Mouse (Mus musculus) CD4-positive helper T cell, adult 2 months (primary cell): ENCODE results near the gene Ell.

Experiments used
- DNase-seq: peaks from one replicate; pipeline ENCODE4 v3.0.0-alpha.2; 2012; ENCODE audit warnings: low read depth, missing footprints, low spot score

Ell gene

DNA sequence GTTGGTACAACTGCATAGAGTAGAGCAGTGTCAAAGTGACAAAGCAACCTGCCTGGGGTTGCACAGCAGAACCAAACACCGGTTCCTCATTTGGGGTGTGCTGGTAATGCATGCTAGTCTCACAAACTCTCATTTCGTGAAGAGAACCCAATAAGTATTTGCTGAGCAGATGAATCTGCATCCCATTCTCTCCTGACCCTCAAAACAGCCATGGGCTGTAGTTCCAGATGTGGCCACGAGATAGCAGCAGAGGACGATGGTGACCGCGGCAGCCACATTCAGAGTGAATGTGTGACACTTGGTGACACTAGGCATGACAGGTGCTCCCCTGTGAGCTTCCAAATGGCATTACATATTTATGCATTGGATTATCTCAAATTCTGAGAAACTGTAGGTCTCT is 72.6 kb downstream of the Ell start:
- DNase-seq = peak; percentile 90

DNA sequence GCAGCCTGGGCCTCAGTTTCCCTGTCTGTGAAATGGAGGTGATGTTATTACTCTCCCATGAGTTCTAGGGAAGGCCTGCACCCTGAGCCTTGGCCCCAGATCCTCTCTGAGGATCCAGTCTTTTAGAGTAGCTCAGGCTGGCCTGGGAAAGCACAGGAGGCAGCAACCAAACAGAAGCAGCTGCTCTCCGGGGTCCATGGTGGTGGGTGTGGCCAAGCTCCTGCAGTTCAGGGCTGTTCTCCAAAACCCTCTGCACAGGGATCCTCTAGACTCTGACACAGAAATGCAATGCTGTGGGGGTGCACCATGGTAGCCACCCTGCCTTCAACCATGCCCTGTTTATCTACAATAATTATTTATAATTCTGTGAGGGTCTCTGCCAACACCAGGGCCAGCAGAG is 74.5 kb downstream of the Ell start:
- DNase-seq = no peak

DNA sequence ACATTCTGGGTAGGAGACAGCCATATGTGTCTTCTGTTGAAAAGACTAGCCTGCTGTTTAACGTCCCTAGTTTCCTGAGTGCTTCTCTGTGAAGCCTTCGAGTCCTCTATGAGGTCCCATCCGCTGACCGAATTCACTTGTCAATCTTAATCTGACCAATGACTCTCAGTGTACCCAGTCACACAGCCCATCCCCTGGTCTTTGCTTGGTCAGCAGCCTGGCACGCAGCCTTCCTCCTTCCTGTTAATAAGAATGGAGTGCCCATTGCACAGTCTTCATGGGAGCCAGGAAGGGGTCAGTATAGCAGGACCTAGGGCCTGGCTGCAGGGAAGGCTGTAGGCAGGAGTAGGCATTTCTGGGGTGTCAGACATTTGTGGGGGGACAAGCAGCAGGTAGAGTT is 75.2 kb downstream of the Ell start:
- DNase-seq = no peak

DNA sequence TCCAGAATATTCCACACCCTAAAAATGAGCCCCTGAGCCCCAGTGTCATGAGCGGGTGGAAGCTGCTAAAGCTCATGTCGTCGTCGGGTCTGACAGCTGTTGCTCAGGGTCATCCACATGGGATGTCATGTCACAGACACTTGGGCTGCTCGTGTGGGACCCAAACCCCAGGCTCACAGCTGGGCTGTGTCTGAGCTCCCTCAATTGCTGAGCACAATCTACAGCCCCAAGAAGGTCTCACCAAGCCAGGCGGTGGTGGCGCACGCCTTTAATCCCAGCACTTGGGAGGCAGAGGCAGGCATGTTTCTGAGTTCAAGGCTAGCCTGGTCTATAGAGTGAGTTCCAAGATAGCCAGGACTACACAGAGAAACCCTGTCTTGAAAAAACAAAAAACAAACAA is 76.0 kb downstream of the Ell start:
- no peak for DNase-seq

DNA sequence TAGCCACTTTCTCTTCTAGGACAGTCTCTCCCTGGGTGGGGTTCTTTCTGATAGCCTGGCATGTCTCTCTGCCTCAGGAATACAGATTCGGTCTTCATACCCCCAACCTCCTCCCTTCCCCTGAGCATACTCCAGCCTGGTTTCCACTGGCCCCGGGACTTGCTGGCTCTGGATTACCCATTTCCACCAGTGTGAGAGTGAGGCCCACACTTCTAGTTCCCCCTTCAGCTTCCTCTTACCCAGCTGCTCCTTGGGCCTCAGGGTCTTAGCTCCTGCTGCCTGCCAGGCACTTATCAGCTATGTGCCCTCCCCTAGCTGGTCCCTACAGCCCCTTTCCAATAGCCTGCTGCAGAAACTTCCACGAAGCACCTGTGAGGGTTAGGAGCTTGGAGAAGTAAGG is 76.6 kb downstream of the Ell start, which contains the start of gene Lrrc25:
TSS of gene Lrrc25 (plus strand) at position 262 of the 400 bp plus-strand sequence.
- no peak for DNase-seq

DNA sequence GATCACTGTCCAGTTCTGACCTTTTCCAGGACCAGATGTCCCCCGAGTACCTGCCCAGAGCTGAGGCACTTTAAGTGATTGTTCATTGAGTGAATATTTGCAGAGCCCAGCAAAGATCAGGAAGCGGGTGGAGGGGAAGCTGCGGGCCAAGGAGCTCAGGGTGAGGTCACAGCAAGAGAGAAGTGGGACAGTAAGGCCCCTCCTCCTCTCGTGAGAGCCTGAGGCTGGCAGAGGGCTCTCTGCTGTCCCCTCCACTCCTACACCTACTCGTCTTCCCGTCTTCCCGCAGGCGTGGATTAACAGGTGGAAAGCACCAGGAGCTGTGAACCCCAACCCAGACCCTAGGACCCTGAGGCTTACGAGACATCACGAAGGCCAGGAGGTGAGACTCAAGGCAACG is 77.4 kb downstream of the Ell start:
- no peak for DNase-seq

DNA sequence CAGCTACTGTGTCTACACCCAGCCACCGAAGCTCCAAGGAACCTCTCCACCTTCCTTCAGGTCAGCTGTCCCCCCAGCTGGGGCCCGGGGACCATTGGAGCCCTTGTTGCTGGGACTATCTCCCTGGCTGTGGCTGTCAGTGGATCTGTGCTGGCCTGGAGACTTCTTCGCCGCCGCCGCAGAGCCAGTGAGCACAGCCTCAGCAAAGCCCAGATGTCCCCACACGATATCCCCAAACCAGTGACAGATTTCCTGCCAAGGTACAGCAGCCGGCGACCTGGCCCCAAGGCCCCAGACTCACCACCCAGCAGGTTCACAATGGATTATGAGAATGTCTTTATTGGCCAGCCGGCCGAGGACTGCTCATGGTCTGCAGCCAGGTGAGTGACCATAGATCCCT is 78.7 kb downstream of the Ell start:
- DNase-seq = no peak

DNA sequence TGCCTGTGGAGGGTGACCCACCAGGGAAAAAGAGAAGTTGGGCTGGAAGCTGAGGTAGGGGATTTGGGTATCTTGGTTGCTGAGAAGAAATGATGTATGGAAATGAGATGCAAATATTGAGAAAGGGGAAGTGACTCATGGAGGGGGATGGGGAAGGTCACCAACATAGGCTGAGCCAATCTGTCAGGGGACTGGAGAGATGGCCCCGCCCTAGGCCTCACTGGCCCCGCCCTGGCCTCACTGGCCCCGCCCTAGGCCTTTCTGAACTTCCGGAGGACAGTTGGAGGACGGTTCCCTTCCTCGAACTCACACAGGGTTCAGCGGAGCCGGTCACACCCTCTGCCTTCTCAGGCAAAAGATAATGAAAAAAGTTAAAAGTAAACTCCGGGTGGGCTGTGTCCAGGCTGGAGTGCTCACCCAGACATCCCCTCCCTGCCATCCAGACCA is 79.7 kb downstream of the Ell start:
- peak; percentile 55 for DNase-seq

DNA sequence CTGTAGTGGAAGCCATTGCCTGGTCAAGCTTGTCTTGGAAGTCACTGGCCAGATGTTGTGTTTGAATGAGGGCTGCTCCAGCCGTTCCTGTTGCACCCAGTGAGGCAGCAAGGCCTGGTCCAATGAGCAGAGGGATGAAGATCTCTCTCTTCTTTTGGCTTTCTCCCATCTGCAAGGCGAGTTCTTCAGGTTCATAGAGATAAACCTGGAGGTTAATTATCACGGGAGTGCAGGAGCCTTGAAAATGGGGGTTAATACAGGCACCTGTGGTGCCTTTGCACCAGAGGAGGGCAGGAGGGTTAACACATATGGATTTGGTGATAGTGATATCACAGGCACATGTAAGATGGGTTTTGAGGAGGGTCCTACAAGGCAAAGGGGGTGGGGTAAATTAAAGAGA is 83.0 kb downstream of the Ell start:
- no peak for DNase-seq

DNA sequence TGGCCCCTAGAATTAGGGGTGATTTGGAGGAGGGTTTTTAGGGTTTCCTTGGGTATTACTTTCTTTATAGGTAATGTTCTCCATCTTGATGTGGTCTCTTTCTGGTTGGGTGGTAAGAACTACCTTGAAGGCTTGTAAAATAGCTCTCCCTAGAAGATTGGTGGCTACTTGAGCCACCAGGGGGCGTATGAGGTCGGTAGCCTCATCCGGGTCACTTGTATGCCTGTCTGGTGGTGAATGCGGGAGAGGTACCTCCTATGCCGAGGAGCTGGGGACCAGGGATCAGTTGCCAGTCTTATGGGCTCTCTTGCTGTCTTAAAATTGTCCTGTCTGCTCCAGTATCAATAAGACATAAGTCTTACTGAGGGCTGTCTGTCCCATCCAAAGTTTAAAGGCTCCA is 85.8 kb downstream of the Ell start:
- peak; percentile 72 for DNase-seq

DNA sequence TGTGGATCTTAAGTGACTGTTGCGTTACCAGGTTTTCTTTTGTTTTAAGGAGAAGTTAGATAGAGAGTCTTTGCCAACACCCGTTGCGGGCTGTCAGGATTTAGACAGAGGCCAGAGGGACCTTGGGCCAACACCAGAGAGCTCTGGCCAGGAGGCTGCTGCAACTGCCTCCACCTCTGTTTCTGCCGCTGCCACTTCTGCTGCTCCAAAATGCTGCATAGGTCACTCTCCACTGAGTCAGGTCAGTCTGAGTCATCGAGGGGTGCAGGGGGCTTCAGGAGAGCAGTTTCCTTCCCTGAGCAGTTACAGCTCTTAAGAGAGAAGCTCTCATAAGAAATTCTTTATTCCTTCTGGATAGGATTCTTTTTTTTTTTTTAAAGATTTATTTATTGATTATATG is 87.8 kb downstream of the Ell start:
- no peak for DNase-seq

DNA sequence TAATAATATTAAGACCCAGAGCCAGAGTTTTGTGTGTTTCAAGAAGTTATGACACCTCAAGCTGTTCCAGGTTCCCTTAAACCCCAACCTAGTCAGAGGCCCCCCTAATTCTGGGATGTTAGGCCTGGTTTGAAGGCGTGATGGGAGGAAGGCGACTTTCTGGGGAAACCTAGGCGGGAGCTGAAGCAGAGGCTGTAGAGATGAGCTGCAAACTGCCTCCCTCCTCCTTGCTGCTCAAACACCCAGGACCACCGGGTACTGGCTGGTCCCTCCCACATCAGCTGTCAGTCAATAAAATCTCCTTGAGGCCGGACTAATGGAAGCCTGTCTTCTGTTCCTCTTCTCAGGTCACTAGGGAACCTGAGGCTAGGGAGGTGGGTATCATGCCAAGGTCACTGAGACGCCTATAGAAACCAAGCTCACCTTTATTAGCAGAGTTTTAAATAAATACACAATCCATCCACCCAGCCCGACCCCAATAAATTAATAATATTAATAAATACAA is 89.8 kb downstream of the Ell start:
- no peak for DNase-seq

DNA sequence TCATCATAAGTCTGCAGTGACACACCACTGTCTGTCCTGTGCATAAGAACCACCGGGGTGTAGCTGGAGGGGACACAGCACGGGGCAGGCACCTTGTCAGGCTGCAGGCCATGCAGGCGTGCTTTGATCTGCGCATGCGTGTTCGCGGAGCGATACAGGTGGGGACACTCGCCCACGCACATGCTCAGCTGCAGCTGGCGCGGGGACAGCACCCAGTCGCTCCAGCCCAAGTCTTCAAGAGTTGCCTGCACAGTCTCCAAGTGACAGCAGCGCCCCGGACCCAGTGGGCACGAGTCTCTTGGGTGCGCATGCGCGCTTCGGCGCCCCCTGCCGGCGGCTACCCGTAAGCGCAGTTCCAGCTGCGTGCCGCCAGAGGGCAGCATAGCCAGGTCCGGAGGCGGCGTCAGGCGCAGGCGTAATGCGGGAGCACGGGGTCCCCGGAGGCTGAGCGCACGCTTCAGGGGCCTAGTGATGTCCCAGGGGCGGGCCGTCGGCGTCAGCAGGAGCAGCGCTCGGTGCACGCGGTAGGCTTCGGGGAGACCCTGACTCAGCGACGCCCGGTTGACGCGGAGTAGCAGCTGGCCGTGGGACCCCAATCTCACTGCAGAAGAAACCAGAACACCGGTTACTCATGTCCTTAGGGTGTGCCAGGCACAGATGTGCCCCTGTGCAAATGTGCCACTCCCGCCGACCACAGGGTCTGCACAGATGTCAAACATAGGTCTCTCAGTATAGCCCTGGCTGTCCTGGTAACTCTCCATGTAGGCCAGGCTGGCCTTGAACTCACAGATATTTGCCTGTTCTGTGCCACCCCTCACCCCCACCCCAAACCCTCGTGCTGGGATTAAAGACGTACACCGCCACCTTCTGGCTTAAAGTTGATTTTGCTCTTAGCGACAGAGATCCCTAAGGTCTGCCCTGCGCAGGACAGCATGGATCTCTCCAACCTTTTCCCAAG is 90.6 kb downstream of the Ell start:
- DNase-seq = peak; percentile 94

DNA sequence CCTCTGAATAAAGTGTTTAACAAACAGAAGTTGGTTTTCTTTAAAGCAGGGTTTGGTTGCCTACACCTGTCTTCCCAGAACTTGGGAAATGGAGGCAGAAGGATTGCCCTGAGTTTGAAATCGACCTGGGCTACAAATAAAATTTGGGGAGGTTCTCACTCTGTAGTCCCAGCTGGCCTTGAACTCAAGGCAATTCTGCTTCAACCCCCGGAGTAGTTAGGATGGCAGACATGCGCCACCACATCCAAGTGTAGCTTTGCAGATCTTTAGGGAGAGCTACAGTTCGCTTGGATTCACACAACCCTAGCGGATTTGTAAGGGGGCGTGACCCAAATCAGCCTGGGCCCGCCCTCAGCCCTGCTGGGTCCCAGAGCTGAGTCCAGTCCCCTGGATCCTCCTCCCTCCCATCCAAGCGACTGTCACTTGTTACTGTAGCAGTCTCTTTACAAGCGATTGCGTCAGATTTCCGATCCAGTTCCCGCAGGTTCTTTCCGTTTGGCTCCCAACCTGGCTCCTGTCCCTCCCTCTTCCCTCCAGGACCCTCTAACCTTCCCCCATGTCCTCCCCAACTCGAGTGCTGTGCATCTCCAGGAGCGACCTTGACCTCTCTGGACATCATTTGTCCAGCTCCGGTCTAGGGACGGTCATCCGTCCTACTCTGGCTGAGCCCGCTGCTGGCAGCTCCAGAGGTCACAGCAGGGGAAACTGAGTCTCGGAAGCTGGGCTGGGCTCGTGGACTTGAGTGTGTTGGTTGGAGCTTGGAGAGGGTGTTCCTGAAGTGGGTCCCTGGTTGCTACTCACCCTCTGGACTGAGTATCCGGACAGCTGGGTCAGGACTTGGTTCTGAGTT is 91.5 kb downstream of the Ell start:
- peak; percentile 35 for DNase-seq

DNA sequence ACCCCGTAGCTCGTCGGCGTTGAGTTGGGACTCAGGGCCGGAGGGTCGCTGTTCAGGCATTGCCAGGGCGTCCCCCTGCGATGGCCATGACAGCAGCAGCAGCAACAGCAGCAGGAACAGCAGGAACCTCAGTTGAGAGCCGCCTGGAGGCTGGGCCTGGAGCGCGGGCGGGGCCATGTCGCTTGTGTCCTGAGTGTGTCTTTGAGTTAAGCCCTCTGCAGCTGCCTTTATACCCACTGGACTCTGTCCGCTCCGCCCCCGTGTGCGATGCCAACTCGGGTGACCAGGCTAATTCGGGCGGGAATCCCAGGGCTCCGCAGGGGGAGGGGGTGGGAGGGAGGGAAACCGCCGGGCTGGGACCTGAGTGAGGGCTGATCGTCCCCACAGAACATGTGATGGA is 92.2 kb downstream of the Ell start:
- DNase-seq = no peak

DNA sequence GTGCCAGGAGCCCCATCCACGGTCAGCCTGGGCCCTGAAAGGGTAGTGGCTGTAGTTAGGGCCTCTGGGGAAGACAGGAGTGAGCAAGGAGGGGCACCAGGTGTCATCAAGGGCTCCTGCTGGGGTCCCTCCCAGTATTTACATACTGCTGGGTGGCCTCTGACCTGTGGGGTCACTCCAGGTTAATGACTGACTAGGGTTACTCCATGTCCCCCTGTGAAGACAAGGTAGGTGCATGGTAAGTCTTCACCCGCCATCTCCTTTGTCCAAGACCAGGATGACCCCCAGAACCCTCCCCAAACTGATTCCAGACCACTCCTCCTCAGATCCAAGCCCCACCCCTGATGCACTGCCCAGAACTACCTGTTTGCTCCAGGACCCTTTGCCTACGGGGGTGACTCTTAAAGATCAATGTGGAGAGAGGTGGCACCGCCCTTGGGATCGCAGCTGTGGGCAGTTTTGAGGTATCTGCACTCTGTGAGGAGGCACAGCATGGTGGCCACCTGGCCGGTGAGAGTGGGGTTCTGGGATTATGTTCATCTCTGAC is 93.2 kb downstream of the Ell start, which contains the start of gene Gdf15:
TSS of gene Gdf15 (minus strand) at position 111 of the 547 bp plus-strand sequence.
- no peak for DNase-seq

DNA sequence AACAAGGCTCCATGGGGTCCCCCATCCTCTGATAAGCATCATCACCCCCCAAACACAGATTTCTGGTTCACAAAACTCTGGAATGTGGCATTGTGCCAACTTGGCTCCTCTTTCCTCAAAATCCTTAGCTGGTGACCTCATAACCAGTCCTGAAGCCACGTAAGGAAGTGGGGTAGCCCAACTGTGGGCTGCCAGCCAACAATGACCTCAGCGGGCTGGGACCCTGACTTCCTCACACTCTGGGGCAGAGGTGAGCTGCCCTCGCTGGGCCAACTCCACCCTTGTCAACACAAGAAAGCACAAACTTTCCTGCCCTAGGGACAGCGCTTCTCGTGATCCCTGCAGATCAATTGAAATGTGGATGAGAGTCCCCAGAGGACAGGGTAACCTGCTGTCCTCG is 94.8 kb downstream of the Ell start:
- DNase-seq = no peak

DNA sequence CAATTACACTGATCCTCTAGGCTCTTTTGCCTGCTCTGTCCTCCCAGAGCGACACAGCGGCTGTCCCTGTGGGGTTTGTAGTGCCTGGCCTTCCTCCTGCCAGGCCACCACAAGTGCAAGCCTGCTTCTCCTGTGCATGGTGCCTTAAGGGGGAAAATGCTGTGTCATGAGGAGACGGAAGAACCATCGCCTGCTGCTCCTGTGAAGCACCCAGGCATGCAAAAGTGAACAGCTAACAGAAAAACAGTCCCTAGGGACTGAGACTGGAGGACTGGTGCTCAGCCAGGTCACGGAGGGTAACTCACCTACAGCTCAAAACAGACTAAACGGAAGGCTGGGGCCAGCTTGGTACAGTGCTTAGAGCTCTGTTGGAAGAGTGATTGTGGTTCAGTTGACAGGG is 96.3 kb downstream of the Ell start:
- no peak for DNase-seq

DNA sequence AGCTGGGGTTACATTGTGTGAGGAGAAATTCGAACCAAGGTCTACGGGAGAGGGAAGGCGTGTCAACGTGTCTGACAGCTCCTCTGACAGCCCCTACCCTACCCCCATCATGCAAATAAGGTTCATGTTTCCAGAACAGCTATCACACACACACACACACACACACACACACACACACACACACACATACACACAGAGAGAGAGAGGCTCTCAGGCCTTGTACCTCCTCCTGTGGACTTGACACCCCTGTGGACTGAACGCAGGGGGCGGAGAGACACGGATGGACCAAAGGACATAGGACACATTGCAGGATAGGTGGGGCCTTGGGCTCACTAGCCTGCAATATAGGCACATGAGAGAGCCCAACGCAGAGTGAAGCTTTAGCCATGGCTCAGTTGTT is 97.6 kb downstream of the Ell start:
- no peak for DNase-seq

DNA sequence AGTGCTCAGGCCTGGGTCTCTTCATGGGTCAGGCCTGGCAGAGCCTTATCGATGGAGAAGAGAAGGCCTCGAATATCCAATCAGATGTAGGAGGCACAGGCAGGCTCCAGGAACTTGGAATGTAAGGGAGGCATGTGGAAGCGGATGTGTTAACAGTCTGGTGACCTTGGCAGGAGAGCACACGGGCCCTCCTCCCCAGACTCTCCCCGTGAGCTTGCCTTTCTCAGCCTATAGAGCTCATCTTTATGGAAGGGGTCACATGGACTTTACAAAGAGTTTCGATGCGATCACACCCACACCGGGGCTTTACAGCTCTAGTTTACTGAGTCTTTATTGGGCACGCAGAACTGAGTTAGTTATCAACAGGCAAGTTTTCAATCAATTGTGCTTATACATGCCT is 99.5 kb downstream of the Ell start:
- no peak for DNase-seq
